Mouse (Mus musculus): ENCODE results near the gene Nav2. TPM values are rescaled to one million over a fixed set of nuclear protein-coding genes. Genes with fewer than 3 reads are reported as not detected.

Nav2 gene
- polyA plus RNA-seq, 1 experiment from 2014 or later, result 18.2 TPM

DNA sequence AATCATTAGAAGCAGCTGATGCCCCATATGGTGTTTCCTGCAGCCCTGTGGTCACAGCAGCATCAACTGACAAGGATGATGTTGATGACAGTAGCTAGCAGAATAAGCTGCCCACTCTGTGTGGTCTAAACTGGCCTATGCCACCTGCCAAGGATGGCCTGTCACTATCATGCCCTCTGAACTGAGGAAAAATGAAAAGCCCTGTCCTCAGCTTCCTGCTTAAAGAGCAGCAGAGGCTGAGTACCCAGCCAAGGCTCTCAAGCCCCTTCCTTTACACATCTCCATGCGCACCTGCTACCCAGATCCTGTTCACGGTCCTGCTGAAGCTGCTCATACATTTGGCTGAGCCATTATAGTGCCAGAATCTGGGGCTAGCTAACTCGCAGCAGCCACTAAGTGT is 193.7 kb downstream of the Nav2 start:
- no peak overlapping the region for H3K9ac ChIP-seq (ENCODE audit: low read length)
- ATAC-seq (ENCODE audit: insufficient read depth, low FRiP score), result no peak
- 71% methylated on average over 3 of the region's 3 CpGs for WGBS

DNA sequence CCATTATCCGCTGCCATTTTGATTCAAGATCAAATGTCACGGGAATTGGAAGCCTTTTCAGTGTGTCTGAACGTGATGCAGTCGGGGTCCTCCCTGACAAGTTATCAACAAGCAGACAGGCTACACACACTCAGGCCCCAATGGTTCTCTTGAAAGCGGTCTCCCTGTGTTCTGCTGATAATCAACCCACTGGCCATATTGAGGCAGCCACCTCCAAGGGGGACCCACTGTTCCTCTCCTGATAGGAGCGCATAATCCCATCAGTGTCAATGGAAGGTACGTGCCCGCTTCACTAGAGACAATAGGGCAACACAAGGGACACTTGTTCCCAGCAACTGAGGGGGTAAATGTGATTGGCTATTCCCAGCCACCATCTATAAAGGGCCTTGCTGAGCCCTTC is 195.9 kb downstream of the Nav2 start:
- WGBS, result 69% methylated on average over 8 of the region's 8 CpGs
- H3K4me2 ChIP-seq (ENCODE audit: low read depth, low read length), result no peak overlapping the region
- H3K4me3 ChIP-seq (replicated peaks; ENCODE audit: low read length), result no peak overlapping the region
- H3K4me1 ChIP-seq (ENCODE audit: control insufficient read depth, insufficient read depth, low read length), result no peaks in the 10 kb centered on the region
- no peaks in the 10 kb centered on the region for H3K9me3 ChIP-seq (replicated peaks; ENCODE audit: control insufficient read depth, low read length)
- H3K9ac ChIP-seq (ENCODE audit: low read length), result no peak overlapping the region
- H3K36me3 ChIP-seq (ENCODE audit: control insufficient read depth, insufficient read depth, low read length), result no peaks in the 10 kb centered on the region
- ATAC-seq (ENCODE audit: insufficient read depth, low FRiP score), result no peak; the same call in 1 of the 2 replicates
- no peaks in the 10 kb centered on the region for H3K27me3 ChIP-seq (ENCODE audit: control insufficient read depth, insufficient read depth, low read length)
- H3K27ac ChIP-seq (ENCODE audit: low read length), result no peak overlapping the region

More for the DNA sequence above, 193.7 kb downstream of the Nav2 start:
- Histone ChIP-seq H3K4me3 (replicated peaks; ENCODE audit: low read length) (no peak overlapping the region), H3K27me3 (ENCODE audit: control insufficient read depth, insufficient read depth, low read length) (no peaks in the 10 kb centered on the region), H3K36me3 (ENCODE audit: control insufficient read depth, insufficient read depth, low read length) (no peaks in the 10 kb centered on the region), H3K4me2 (ENCODE audit: low read depth, low read length) (no peak overlapping the region), H3K4me1 (ENCODE audit: control insufficient read depth, insufficient read depth, low read length) (no peaks in the 10 kb centered on the region), H3K9me3 (replicated peaks; ENCODE audit: control insufficient read depth, low read length) (no peaks in the 10 kb centered on the region), H3K27ac (ENCODE audit: low read length) (no peak overlapping the region)

- H3K27ac ChIP-seq (ENCODE audit: low read length), result no peak overlapping the region
- no peak overlapping the region for H3K4me3 ChIP-seq (replicated peaks; ENCODE audit: low read length)
- no peaks in the 10 kb centered on the region for H3K36me3 ChIP-seq (ENCODE audit: control insufficient read depth, insufficient read depth, low read length)
- H3K4me1 ChIP-seq (ENCODE audit: control insufficient read depth, insufficient read depth, low read length), result no peaks in the 10 kb centered on the region
- H3K27me3 ChIP-seq (ENCODE audit: control insufficient read depth, insufficient read depth, low read length), result no peaks in the 10 kb centered on the region
- H3K9ac ChIP-seq (ENCODE audit: low read length), result no peak overlapping the region
- 83% methylated on average over 1 of the region's 1 CpGs for WGBS
- no peaks in the 10 kb centered on the region for H3K9me3 ChIP-seq (replicated peaks; ENCODE audit: control insufficient read depth, low read length)
- H3K4me2 ChIP-seq (ENCODE audit: low read depth, low read length), result no peak overlapping the region
- ATAC-seq (ENCODE audit: insufficient read depth, low FRiP score), result no peak
These were observed 196.3 kb downstream of the Nav2 start for GRCm38 (mm10) chr7:49104793-49105192.

DNA sequence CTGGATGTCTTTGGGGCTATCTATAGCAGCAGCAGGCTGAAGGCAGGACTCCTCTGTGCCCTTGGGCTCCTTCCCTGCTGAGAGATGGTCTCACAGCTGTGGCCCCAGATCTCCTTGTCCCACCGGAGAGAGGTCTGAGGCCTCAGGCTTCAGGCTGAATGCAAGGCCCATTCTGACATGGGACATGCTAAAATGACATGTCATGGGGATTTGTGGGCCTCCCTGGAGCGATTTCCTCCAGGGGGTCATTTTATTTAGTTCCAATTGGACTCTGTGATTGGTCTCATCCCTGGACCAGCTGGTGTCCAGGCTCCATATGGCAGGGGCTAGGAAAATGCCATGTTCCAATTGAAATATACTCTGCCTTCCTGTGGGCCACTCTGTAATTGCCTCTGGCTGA is 197.0 kb downstream of the Nav2 start:
- no peak overlapping the region for H3K4me3 ChIP-seq (replicated peaks; ENCODE audit: low read length)
- no peaks in the 10 kb centered on the region for H3K4me1 ChIP-seq (ENCODE audit: control insufficient read depth, insufficient read depth, low read length)
- H3K36me3 ChIP-seq (ENCODE audit: control insufficient read depth, insufficient read depth, low read length), result no peaks in the 10 kb centered on the region
- H3K9me3 ChIP-seq (replicated peaks; ENCODE audit: control insufficient read depth, low read length), result no peaks in the 10 kb centered on the region
- H3K27me3 ChIP-seq (ENCODE audit: control insufficient read depth, insufficient read depth, low read length), result no peaks in the 10 kb centered on the region
- no peak overlapping the region for H3K27ac ChIP-seq (ENCODE audit: low read length)
- WGBS, result 89% methylated on average over 2 of the region's 2 CpGs
- H3K9ac ChIP-seq (ENCODE audit: low read length), result no peak overlapping the region
- H3K4me2 ChIP-seq (ENCODE audit: low read depth, low read length), result no peak overlapping the region
- no peak for ATAC-seq (ENCODE audit: insufficient read depth, low FRiP score)

GRCm38 (mm10) chr7:49108076-49108475 is 199.6 kb downstream of the Nav2 start:
- no peaks in the 10 kb centered on the region for H3K27me3 ChIP-seq (ENCODE audit: control insufficient read depth, insufficient read depth, low read length)
- no peak overlapping the region for H3K27ac ChIP-seq (ENCODE audit: low read length)
- no peaks in the 10 kb centered on the region for H3K36me3 ChIP-seq (ENCODE audit: control insufficient read depth, insufficient read depth, low read length)
- no peak overlapping the region for H3K4me3 ChIP-seq (replicated peaks; ENCODE audit: low read length)
- no peak for ATAC-seq (ENCODE audit: insufficient read depth, low FRiP score)
- WGBS, result 80% methylated on average over 5 of the region's 5 CpGs
- no peaks in the 10 kb centered on the region for H3K4me1 ChIP-seq (ENCODE audit: control insufficient read depth, insufficient read depth, low read length)
- no peak overlapping the region for H3K4me2 ChIP-seq (ENCODE audit: low read depth, low read length)
- no peaks in the 10 kb centered on the region for H3K9me3 ChIP-seq (replicated peaks; ENCODE audit: control insufficient read depth, low read length)
- H3K9ac ChIP-seq (ENCODE audit: low read length), result no peak overlapping the region

GRCm38 (mm10) chr7:49119016-49119415 is 210.5 kb downstream of the Nav2 start:
- H3K36me3 ChIP-seq (ENCODE audit: control insufficient read depth, insufficient read depth, low read length), result no peaks in the 10 kb centered on the region
- H3K27ac ChIP-seq (ENCODE audit: low read length), result no peak overlapping the region
- 56% methylated on average over 8 of the region's 8 CpGs for WGBS
- H3K4me3 ChIP-seq (replicated peaks; ENCODE audit: low read length), result no peak overlapping the region
- H3K27me3 ChIP-seq (ENCODE audit: control insufficient read depth, insufficient read depth, low read length), result peaks cover 8% of the 10 kb centered on the region
- no peak for ATAC-seq (ENCODE audit: insufficient read depth, low FRiP score)
- H3K4me1 ChIP-seq (ENCODE audit: control insufficient read depth, insufficient read depth, low read length), result no peaks in the 10 kb centered on the region
- no peaks in the 10 kb centered on the region for H3K9me3 ChIP-seq (replicated peaks; ENCODE audit: control insufficient read depth, low read length)
- H3K9ac ChIP-seq (ENCODE audit: low read length), result no peak overlapping the region
- no peak overlapping the region for H3K4me2 ChIP-seq (ENCODE audit: low read depth, low read length)

- no peaks in the 10 kb centered on the region for H3K4me1 ChIP-seq (ENCODE audit: control insufficient read depth, insufficient read depth, low read length)
- H3K9ac ChIP-seq (ENCODE audit: low read length), result no peak overlapping the region
- 37% methylated on average over 20 of the region's 20 CpGs for WGBS
- no peaks in the 10 kb centered on the region for H3K36me3 ChIP-seq (ENCODE audit: control insufficient read depth, insufficient read depth, low read length)
- H3K4me2 ChIP-seq (ENCODE audit: low read depth, low read length), result peak overlapping the region; percentile 28
- no peak overlapping the region for H3K27ac ChIP-seq (ENCODE audit: low read length)
- H3K4me3 ChIP-seq (replicated peaks; ENCODE audit: low read length), result peak overlapping the region; percentile 15; the same call in 1 of the 2 replicates
- H3K9me3 ChIP-seq (replicated peaks; ENCODE audit: control insufficient read depth, low read length), result no peaks in the 10 kb centered on the region
- no peak for ATAC-seq (ENCODE audit: insufficient read depth, low FRiP score)
- peaks cover 8% of the 10 kb centered on the region for H3K27me3 ChIP-seq (ENCODE audit: control insufficient read depth, insufficient read depth, low read length)
These were observed 211.4 kb downstream of the Nav2 start for GRCm38 (mm10) chr7:49119794-49120487.

DNA sequence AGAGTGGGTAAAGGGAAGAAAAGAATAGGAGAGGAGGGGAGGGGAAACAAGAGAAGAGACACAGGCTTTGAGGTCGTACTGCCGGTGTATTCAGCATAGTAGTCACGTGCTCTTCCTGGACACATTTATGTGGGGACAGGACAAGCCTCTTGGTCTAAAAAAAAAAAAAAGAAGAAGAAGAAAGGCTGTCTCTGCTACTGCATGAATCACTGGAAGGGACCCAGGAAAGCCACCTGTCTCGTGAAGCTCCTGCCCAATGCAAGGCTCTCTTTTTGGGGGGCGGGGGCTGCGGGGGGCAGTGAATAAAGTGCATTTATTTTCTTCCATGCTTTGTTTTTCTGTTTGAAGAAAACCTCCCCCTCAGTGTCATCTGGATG is 212.0 kb downstream of the Nav2 start:
- no peak overlapping the region for H3K9ac ChIP-seq (ENCODE audit: low read length)
- H3K4me2 ChIP-seq (ENCODE audit: low read depth, low read length), result peak overlapping the region; percentile 28
- H3K9me3 ChIP-seq (replicated peaks; ENCODE audit: control insufficient read depth, low read length), result no peaks in the 10 kb centered on the region
- H3K4me1 ChIP-seq (ENCODE audit: control insufficient read depth, insufficient read depth, low read length), result no peaks in the 10 kb centered on the region
- WGBS, result 42% methylated on average over 6 of the region's 6 CpGs
- peak overlapping the region; percentile 15; the same call in 1 of the 2 replicates for H3K4me3 ChIP-seq (replicated peaks; ENCODE audit: low read length)
- H3K27me3 ChIP-seq (ENCODE audit: control insufficient read depth, insufficient read depth, low read length), result peaks cover 8% of the 10 kb centered on the region
- H3K36me3 ChIP-seq (ENCODE audit: control insufficient read depth, insufficient read depth, low read length), result no peaks in the 10 kb centered on the region
- no peak for ATAC-seq (ENCODE audit: insufficient read depth, low FRiP score)
- no peak overlapping the region for H3K27ac ChIP-seq (ENCODE audit: low read length)

DNA sequence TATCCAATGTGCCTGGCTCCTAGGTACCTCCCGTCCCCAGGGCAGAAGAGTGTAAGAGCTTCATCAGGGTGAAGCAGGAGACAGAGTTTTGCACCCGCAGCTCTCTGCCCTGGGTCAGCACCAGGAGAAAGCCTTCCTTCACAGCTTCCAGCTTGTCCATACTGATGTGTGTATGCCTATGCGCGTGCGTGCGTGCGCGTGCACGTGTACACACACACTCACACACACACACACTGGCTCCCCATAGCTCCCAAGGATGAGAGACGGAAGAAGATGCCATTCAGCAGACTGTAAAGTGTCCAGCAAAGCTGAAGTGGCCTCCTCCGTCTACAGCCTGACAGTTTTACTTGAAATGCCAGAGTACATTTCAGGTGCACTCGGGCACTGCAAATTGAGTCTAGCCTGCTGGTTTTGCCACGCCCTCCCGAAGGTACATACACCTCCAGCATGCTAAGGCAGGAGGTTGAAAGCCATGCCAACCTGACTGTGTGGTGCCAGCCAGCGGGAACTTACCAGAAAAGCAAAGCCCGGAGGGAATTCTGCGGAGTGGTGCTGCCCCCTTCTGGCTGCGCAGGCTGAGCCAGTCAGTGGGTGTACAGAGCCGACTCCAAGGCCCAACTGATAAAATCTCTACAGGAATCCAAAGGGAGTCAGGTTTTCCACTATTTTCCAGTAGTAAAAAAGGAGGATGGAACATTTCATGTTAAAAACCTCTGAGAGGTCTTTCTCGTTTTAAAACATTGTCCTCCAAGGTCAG is 212.6 kb downstream of the Nav2 start:
- Histone ChIP-seq H3K4me3 (replicated peaks; ENCODE audit: low read length) (no peak overlapping the region), H3K9me3 (replicated peaks; ENCODE audit: control insufficient read depth, low read length) (no peaks in the 10 kb centered on the region), H3K27me3 (ENCODE audit: control insufficient read depth, insufficient read depth, low read length) (peaks cover 8% of the 10 kb centered on the region), H3K4me2 (ENCODE audit: low read depth, low read length) (peak overlapping the region; percentile 17; the same call in 1 of the 2 replicates), H3K36me3 (ENCODE audit: control insufficient read depth, insufficient read depth, low read length) (no peaks in the 10 kb centered on the region), H3K4me1 (ENCODE audit: control insufficient read depth, insufficient read depth, low read length) (no peaks in the 10 kb centered on the region), H3K27ac (ENCODE audit: low read length) (no peak overlapping the region), H3K9ac (ENCODE audit: low read length) (no peak overlapping the region)
- ATAC-seq (ENCODE audit: insufficient read depth, low FRiP score), result peak; percentile 77; the same call in 1 of the 2 replicates
- 38% methylated on average over 20 of the region's 20 CpGs for WGBS
